Mouse (Mus musculus) neural tube, embryonic 11.5 days (tissue): ENCODE data around the gene Ptprn. TPM values are rescaled to one million over a fixed set of nuclear protein-coding genes. Genes with fewer than 3 reads are reported as not detected.

Experiments used
- ATAC-seq: fragments of 200-750 bp; cut with Nextera tagmentation; 2 replicates; pipeline ENCODE4 v1.8.0; 2017; ENCODE audit warnings: moderate number of reproducible peaks, mild to moderate bottlenecking, moderate TSS enrichment, moderate library complexity; ENCODE audit not compliant: insufficient read depth, low FRiP score, low TSS enrichment
- DNase-seq: peaks from one replicate; pipeline ENCODE4 v3.0.0-alpha.2; 2015; ENCODE audit warnings: low spot score
- H3K27ac ChIP-seq: fragments of 300-500 bp; sonication (generic); 2 replicates; pipeline ENCODE4 v1.5.1; 2014; ENCODE audit warnings: low read depth, mild to moderate bottlenecking, low read length
- H3K27me3 ChIP-seq: fragments of 300-500 bp; sonication (generic); 2 replicates; pipeline ENCODE4 v1.6.1; 2014; ENCODE audit warnings: mild to moderate bottlenecking, low read length, mixed read lengths; ENCODE audit not compliant: control insufficient read depth, insufficient read depth
- H3K36me3 ChIP-seq: fragments of 300-500 bp; sonication (generic); 2 replicates; pipeline ENCODE4 v1.6.1; 2014; ENCODE audit warnings: mild to moderate bottlenecking, low read length, moderate library complexity, mixed read lengths; ENCODE audit not compliant: control insufficient read depth, insufficient read depth
- H3K4me1 ChIP-seq: fragments of 300-500 bp; sonication (generic); 2 replicates; pipeline ENCODE4 v1.6.1; 2014; ENCODE audit warnings: low read length, mixed read lengths; ENCODE audit not compliant: control insufficient read depth, insufficient read depth
- H3K4me2 ChIP-seq: fragments of 300-500 bp; sonication (generic); 2 replicates; pipeline ENCODE4 v1.6.1; 2014; ENCODE audit warnings: low read depth, mild to moderate bottlenecking, moderate library complexity
- H3K4me3 ChIP-seq: fragments of 300-500 bp; sonication (generic); 2 replicates; pipeline ENCODE4 v1.5.1; 2014; ENCODE audit warnings: low read depth, low read length
- H3K9ac ChIP-seq: fragments of 300-500 bp; sonication (generic); 2 replicates; pipeline ENCODE4 v1.6.1; 2014; ENCODE audit warnings: mild to moderate bottlenecking, low read length
- H3K9me3 ChIP-seq: fragments of 300-500 bp; sonication (generic); 2 replicates; pipeline ENCODE4 v1.6.1; 2016; ENCODE audit warnings: low read length; ENCODE audit not compliant: control insufficient read depth
- WGBS: fragments of 180-500 bp; shearing (Covaris S2); extraction: QIAGEN DNeasy Blood & Tissue Kit; methylation state at CpG from one replicate; pipeline ENCODE4 v1.1.7; 2014; 5-methylcytosine and 5-hydroxymethylcytosine counted together
- polyA plus RNA-seq: library from polyadenylated mRNA; unstranded; fragments of >200 nt; fragmentation: Nextera tagmentation; extraction: Ambion mirVana; gene quantifications from 2 replicates; pipeline ENCODE4 v1.2.1, GENCODE M21; 2014

Ptprn gene
- polyA plus RNA-seq, 1 experiment from 2014 or later, result 6.0 TPM

DNA sequence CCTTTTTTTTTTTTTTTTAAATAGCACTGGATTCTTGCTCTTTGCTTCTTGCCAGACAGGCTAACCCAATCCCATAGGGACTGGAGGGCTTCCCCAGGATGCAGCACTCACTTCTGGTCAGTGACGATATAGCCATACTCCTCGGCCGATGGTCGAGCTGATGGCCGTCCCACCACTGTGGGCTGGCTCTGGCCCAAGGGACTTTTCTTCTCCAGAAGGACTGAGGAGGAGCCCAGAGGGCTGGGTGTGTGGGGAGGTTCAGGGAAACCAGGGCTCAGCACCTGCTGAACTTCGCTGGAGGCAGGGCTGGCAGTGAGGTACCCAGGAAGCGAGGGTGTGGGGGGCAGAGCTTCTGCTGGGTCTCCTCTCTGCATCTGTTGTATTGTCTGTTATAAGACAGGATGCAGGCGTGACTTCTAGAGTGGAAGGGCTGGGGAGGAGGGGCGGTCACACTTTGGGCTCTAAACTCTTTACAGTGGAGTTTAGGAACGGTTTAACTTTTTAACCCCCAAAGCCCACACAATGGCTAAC is 8.7 kb downstream of the Ptprn start:
- H3K9ac ChIP-seq, result no peak overlapping the region
- H3K4me1 ChIP-seq, result peaks cover 2% of the 10 kb centered on the region; the same call in 1 of the 2 replicates
- no peaks in the 10 kb centered on the region for H3K36me3 ChIP-seq
- H3K4me2 ChIP-seq, result no peak overlapping the region
- ATAC-seq (no peak), DNase-seq (no peak)
- H3K27ac ChIP-seq, result no peak overlapping the region
- no peak overlapping the region for H3K4me3 ChIP-seq
- H3K9me3 ChIP-seq, result no peaks in the 10 kb centered on the region
- H3K27me3 ChIP-seq, result no peaks in the 10 kb centered on the region
- 70% methylated on average over 10 of the region's 10 CpGs for WGBS

DNA sequence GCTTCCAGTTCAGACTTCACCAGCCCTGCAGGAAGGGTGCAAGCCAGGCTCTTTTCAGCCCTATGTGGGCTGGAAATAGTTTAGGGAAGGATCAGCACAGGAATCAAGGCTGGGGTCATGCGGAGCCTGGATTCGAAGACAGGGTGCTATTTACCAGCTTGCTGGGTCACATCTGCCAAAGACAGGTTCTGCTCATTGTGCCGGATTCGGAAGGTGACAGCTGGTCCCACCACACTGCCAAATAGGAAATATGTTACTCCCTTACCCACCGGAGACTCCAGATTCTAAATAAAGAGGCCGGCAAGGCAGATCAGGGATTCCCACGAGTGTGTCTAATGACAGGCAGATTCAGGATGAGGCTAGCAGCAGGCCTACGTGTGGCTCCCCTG is 9.7 kb downstream of the Ptprn start:
- H3K9me3 ChIP-seq, result no peaks in the 10 kb centered on the region
- peaks cover 2% of the 10 kb centered on the region; the same call in 1 of the 2 replicates for H3K4me1 ChIP-seq

DNA sequence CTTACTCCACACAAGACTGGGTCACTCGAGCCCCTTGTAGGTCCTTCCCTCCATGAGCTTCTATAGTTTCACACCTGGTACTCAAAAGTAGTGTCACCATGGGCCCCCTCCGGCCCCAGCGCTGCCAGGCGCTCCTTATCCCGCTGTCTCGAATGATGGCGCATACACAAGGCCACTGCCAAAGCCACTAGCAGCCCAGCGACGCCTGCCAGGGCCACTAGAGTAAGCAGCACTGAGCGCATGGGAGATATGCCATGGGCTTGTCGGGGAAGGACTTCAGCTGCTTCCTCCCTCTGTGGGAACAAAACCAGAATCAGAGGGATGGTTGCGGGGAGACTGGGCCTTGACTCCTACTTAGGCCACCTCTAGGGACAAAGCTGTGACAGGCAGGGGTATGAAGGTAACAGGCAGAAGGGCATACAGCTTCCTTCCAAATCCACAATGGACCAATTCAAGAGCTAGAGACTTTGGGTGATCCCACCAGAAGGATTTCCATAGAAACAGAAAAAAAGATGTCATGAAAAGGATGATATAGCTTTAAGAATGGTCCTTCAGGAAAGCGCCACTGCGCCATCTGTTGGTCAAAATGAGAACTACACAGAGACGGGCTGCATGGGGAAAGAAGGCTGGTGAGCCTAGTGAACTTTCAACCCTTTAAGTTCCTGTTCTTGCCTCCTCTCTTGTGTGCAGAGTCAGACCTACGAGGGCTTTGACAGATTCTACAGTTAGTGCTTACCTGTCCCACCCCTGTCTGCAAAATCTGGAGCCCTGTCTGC is 10.3 kb downstream of the Ptprn start:
- ATAC-seq (0 out of 2 replicates have a peak, but pooled peaks have one; percentile 32), DNase-seq (peak; percentile 81)
- Histone ChIP-seq H3K27ac (no peak overlapping the region), H3K36me3 (no peaks in the 10 kb centered on the region), H3K9me3 (no peaks in the 10 kb centered on the region), H3K4me1 (peaks cover 2% of the 10 kb centered on the region; the same call in 1 of the 2 replicates), H3K27me3 (no peaks in the 10 kb centered on the region), H3K9ac (no peak overlapping the region), H3K4me3 (no peak overlapping the region), H3K4me2 (no peak overlapping the region)
- 67% methylated on average over 16 of the region's 16 CpGs for WGBS

More for the DNA sequence above, 9.7 kb downstream of the Ptprn start:
- Histone ChIP-seq H3K27ac (no peak overlapping the region), H3K36me3 (no peaks in the 10 kb centered on the region), H3K4me3 (no peak overlapping the region), H3K9ac (no peak overlapping the region), H3K27me3 (no peaks in the 10 kb centered on the region), H3K4me2 (no peak overlapping the region)
- WGBS, result 73% methylated on average over 8 of the region's 8 CpGs
- ATAC-seq (no peak), DNase-seq (no peak)

DNA sequence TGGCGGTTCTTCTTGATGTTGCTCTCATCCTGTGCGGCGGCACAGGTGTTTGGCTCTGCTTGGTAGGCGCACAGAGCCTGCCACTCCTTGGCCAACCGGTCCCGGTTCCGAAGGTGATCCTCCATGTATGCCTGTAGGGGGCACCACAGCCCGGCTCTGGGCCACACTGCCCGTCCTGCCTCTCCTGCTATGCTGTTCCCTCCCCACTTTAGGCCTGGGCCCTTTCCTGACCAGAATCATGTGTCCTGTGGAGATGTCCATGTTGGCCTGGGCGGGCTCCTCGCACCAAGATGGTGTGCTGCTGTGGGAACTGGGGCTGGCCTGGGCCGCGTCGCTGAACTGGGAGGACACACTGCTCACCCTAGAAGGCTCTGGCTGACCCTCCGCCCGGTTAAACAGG is 11.3 kb downstream of the Ptprn start:
- ATAC-seq, result no peak
- DNase-seq, result no peak

DNA sequence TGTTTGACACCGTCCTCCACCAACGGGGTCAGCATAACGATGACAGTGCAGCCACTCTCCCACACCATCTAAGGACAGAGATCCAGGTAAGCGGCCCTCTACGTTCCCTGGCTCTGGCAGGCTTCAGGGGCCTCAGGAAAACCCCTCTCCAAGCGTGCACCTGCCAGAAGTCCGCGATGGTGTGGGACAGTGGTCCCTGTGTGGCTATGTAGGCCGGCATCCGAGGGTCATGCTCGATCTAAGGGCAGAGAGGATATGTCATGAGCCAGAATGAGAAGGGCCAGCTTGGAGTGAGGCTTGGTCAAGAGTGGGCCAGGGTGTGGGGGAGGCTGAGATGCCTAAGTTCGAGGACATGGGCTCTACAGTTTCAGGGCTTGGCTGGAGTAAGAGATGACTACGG is 12.0 kb downstream of the Ptprn start:
- WGBS, result 70% methylated on average over 13 of the region's 13 CpGs
- DNase-seq (no peak), ATAC-seq (no peak)
- no peaks in the 10 kb centered on the region for H3K27me3 ChIP-seq
- no peaks in the 10 kb centered on the region for H3K9me3 ChIP-seq
- no peak overlapping the region for H3K4me3 ChIP-seq
- H3K36me3 ChIP-seq, result no peaks in the 10 kb centered on the region
- H3K27ac ChIP-seq, result no peak overlapping the region
- H3K9ac ChIP-seq, result no peak overlapping the region
- H3K4me1 ChIP-seq, result peaks cover 2% of the 10 kb centered on the region; the same call in 1 of the 2 replicates
- no peak overlapping the region for H3K4me2 ChIP-seq

More for the DNA sequence above, 11.3 kb downstream of the Ptprn start:
- 76% methylated on average over 16 of the region's 16 CpGs for WGBS
- Histone ChIP-seq H3K36me3 (no peaks in the 10 kb centered on the region), H3K4me1 (peaks cover 2% of the 10 kb centered on the region; the same call in 1 of the 2 replicates), H3K9ac (no peak overlapping the region), H3K4me2 (no peak overlapping the region), H3K4me3 (no peak overlapping the region), H3K9me3 (no peaks in the 10 kb centered on the region), H3K27ac (no peak overlapping the region), H3K27me3 (no peaks in the 10 kb centered on the region)

DNA sequence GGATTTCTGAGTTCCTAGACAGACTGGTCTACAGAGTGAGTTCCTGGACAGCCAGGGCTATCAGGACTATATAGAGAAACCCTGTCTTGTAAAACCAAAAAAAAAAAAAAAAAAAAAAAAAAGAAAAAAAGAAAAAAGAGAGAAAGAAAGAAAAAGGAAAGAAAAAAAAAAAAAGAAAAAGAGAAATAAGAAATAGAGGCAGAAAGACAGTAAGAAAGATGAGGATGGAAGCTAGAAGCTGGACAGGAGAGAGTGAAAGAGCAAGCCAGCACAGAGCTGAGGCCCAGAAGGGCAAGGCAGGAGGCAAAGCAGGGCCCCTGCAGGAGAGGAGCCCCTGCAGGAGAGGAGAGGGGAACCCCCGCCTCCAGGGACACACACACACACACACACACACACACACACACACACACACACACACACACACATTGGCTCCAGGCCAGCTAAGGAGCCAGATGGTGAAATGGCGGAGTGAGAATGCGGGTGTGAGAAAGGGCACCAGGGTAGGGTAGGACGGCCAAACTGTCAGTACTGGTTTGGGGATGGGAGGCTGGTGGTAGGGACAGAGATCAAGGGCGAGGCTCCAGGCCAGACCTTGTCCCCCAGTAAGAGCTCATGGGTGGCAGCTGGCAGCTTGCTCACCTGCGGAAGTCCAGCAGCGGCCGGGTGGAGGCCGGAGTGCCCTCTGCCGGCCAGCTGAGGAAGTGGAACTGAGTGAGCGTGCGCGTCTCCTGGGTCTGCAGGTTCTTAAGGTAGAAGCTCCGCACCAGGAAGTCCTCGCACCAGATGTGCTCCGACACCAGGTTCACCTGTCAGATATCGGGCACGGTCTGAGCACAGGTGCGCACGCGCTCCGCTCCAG is 13.0 kb downstream of the Ptprn start:
- no peak overlapping the region for H3K9ac ChIP-seq
- peak overlapping the region; percentile 21 for H3K4me2 ChIP-seq
- no peak overlapping the region for H3K27ac ChIP-seq
- peak; percentile 78 for DNase-seq
- H3K27me3 ChIP-seq, result no peaks in the 10 kb centered on the region
- H3K36me3 ChIP-seq, result no peaks in the 10 kb centered on the region
- peaks cover 2% of the 10 kb centered on the region; the same call in 1 of the 2 replicates for H3K4me1 ChIP-seq
- H3K4me3 ChIP-seq, result no peak overlapping the region
- ATAC-seq, result peak; percentile 52
- 7% methylated on average over 22 of the region's 22 CpGs for WGBS
- no peaks in the 10 kb centered on the region for H3K9me3 ChIP-seq

DNA sequence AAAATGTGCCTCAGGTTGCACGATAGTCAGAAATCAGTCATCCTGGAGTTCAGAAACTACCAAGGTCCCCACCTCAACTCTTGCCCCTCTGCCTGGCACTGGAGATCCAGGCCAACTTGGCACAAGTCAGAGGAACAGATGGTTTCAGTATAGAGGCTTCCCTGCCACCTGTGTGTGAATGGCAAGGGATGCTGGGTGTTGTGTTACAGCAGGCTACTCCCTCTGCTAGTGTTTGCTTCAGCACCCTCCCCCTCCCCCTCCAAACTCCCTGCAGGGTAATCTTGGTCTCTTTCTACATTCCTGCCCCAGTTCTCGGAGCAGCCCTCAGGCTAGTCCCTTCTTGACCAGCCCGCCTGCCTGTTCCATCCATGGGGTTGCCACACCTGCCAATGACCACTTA is 13.8 kb downstream of the Ptprn start:
- Histone ChIP-seq H3K4me1 (peaks cover 2% of the 10 kb centered on the region; the same call in 1 of the 2 replicates), H3K27me3 (no peaks in the 10 kb centered on the region), H3K27ac (no peak overlapping the region), H3K9ac (no peak overlapping the region), H3K4me2 (no peak overlapping the region), H3K36me3 (no peaks in the 10 kb centered on the region), H3K4me3 (no peak overlapping the region), H3K9me3 (no peaks in the 10 kb centered on the region)
- WGBS, result 48% methylated on average over 3 of the region's 3 CpGs
- ATAC-seq (no peak), DNase-seq (no peak)

DNA sequence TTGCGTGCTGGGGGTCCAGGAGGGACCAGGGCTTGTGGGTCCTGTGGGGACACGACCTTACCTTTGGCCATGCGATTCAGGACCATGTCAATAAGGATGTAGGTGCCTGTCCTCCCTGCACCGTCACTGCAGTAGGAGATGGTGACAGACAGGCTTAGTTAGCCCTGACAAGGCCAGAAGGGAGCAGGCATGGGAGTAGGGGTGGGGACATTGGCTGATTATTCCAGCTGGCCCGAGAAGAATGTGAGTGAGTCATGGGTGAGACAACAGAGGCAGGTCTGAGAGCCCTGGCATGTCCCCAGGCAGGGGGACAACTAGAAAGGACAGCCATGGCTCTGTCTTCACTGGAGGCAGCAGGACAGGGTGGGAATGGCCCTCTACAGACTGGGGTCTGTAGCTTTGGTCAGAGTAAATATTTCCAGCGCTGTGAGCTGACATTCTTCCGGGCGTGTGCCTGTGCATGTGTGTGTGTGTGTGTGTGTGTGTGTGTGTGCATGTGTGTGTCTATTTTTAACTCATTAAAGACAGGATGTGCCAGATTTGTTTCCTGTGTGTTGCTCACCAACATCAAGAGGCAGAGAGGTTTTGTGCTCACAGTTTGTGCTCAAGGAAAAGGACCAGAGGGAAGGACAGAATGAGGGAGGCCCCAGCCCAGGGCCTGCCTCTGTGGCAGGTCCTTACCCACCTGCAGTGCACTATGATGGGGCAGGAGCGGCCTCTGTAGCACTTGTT is 16.1 kb downstream of the Ptprn start:
- DNase-seq, result no peak
- Histone ChIP-seq H3K4me2 (no peak overlapping the region), H3K9ac (no peak overlapping the region), H3K4me3 (no peak overlapping the region), H3K4me1 (peaks cover 2% of the 10 kb centered on the region; the same call in 1 of the 2 replicates), H3K36me3 (no peaks in the 10 kb centered on the region), H3K27me3 (no peaks in the 10 kb centered on the region), H3K9me3 (no peaks in the 10 kb centered on the region), H3K27ac (no peak overlapping the region)
- WGBS, result 60% methylated on average over 9 of the region's 9 CpGs
- no peak for ATAC-seq
